Mouse (Mus musculus) left cerebral cortex, adult 2 months (tissue): ENCODE measurements around the gene AC124108.1. TPM values are rescaled to one million over a fixed set of nuclear protein-coding genes. Genes with fewer than 3 reads are reported as not detected.

Experiments
- DNase-seq, 2 experiments: peaks; one replicate each; pipeline ENCODE4 v3.0.0; 2021 to 2022; ENCODE audit warnings: low spot score in 2 of 2, mixed read lengths in 1 of 2; ENCODE audit errors: extremely low spot score in 1 of 2
- H3K27ac ChIP-seq: fragments of 200-600 bp; 2 replicates; pipeline ENCODE4 v1.8.1; 2022
- H3K4me3 ChIP-seq: fragments of 200-600 bp; 2 replicates; pipeline ENCODE4 v1.8.1; 2022
- CTCF ChIP-seq: fragments of 200-600 bp; IDR thresholded peaks from 2 replicates; pipeline ENCODE4 v1.8.1; 2022; ENCODE audit warnings: antibody characterized with exemption, mild to moderate bottlenecking, moderate library complexity
- intact Hi-C: fragments of 180-260 bp; cut with DNase I; formaldehyde crosslinking; loops from one replicate; pipeline ENCODE4 v1.15.1; 2025
- total RNA-seq, 2 experiments: library from RNA; stranded (reverse); gene quantifications; 2 replicates each; pipeline ENCODE4 v1.2.3; 2021

Gene AC124108.1
- total RNA-seq, 2 experiments from 2014 or later, result 4.3 to 6.1 TPM

DNA sequence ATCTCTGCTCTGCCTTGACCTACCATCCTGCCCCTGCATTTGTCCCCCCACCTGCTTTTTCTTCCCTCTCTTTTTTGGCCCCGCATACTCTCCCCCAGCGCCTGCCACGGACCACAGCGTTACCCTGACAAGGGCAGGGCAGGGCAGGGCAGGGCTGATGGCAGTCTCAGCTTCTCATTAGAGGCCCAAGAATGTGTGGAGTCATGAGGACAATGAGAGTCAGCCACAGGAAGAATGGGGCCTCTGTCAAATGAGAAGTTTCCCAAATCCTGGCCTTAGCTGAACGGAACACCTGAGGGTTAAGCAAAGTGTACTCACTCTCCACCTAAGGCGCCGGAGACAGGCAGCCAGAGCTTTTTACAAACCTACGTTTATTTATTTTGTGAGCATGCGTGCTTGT lies 3.8 kb downstream of the AC124108.1 start:
- Histone ChIP-seq H3K27ac (no peak overlapping the region), H3K4me3 (no peak overlapping the region)
- no peak for TF ChIP-seq CTCF
- intact Hi-C loops, result no loop called here
- no peak for DNase-seq

DNA sequence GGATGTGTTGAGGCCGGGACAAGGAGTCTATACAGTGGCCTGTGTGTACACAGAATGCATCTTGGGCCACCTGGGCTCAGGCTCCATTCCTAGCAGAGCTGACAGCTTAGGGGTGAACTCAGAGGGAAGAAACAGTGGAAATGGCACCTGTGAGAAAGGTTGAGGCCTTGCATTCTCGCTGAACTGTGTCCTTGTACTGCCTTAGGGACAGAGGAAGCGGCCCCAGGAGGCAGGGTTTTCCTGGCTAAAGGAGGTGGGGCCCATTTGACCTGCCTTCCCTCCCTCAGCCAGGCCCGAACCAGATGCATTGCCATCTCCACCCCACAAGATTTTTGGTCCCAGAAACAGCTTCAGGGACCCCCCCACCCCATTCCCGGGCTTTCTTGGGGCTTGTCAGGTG lies 4.4 kb downstream of the AC124108.1 start:
- H3K27ac ChIP-seq, result no peak overlapping the region
- DNase-seq, result no peak
- intact Hi-C loops, result no loop called here
- TF ChIP-seq CTCF, result no peak
- H3K4me3 ChIP-seq, result no peak overlapping the region

DNA sequence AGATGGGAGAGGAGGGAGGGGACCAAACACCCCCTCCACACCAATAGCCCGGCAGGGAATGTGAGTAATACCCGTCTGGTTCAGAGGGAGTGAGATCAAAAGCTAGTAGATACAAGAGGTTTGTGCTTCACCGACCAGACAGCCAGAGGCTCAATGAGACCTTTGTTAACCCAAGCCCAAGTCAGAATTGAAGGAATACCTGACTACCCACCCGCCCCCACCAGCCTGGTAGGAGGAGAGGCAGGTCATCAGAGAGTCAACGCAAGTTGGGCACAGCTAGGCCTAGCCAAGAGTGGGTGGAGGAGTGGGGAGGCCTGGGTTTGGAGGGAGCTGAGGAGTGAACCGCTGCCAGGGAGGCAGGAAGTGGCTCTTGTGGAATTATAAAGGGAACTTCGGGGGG lies 5.1 kb downstream of the AC124108.1 start:
- intact Hi-C loops, result no loop called here
- TF ChIP-seq CTCF, result no peak
- Histone ChIP-seq H3K27ac (no peak overlapping the region), H3K4me3 (no peak overlapping the region)
- DNase-seq, result peak in 1 of 2 experiments; percentile 10

DNA sequence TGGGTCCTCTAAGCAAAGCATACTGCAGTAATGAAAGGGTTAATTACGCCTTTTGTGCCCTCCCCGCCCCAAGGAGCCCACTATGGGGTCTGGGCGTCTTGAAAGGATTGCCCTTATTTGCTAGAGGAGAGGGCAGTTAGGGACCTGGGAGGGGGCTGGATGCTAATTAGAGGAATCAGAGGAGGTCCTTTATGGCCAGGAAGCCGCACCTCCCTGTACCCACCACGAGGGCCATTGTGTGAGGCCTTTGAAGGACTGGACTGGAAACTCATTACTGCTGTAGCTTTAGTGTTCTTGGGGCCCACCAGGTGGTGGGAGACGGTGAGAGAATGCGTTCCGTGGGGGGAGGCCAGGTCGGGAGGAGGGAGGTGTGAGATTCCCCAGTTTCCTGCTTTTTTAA lies 6.4 kb downstream of the AC124108.1 start:
- Histone ChIP-seq H3K27ac (no peak overlapping the region), H3K4me3 (no peak overlapping the region)
- intact Hi-C loops, result no loop called here
- no peak for TF ChIP-seq CTCF
- no peak for DNase-seq

DNA sequence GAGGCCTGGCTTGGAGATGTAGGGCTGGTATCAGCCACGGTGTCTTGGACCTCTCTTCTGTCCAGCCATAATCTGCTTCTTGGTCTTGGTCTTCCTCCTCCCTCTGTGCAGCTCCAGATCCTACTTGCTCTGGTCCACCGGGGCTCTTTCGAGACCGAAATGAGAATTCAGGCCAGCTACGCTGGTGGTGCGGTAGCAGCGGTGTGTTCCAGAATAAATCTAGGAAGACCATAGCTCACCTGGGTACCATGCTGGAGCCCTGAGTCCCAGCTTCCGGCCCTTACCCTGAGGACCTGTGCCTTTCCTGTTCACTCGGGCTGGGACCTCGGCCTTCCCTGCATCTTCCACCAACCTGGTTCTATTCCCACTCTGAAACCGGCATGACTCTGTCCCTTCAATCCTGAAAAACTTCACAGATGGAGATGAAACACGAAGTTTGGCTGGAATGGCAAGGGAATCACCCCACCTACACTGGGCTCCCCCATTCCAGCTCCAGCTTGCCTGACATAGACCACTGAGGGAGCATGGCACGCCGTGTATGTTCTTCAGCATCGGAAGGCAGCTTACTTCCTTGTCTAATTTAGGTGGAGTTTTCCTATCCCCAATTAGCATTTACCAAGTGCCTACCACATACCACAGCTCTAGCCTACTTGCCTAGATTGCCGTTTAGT lies 7.3 kb downstream of the AC124108.1 start:
- TF ChIP-seq CTCF, result no peak
- intact Hi-C loops, result no loop called here
- Histone ChIP-seq H3K27ac (peak overlapping the region; percentile 96), H3K4me3 (no peak overlapping the region)
- DNase-seq, result peak in 1 of 2 experiments; percentile 37

DNA sequence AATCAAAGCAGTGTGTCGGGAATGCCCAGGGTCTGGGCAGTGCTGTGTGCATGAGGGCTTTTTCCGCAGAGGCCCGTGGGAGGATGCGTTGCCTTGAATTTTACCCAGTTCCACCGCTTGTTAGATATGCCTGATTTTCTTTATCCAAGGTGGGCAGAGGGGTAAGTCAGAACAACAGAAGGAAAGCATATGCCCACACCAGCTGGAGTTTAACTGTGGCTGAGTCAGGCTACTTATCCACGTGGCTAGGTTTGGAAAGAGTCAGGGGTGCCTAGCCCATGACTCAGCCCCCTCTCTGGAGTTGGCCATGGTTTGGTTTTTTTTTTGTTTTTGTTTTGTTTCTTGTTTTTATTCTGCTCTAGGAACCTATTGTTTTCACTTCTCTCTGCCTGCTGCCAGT lies 8.0 kb downstream of the AC124108.1 start:
- peak in 1 of 2 experiments; percentile 53 for DNase-seq
- Histone ChIP-seq H3K27ac (peak overlapping the region; percentile 96), H3K4me3 (no peak overlapping the region)
- no peak for TF ChIP-seq CTCF
- intact Hi-C loops, result no loop called here

DNA sequence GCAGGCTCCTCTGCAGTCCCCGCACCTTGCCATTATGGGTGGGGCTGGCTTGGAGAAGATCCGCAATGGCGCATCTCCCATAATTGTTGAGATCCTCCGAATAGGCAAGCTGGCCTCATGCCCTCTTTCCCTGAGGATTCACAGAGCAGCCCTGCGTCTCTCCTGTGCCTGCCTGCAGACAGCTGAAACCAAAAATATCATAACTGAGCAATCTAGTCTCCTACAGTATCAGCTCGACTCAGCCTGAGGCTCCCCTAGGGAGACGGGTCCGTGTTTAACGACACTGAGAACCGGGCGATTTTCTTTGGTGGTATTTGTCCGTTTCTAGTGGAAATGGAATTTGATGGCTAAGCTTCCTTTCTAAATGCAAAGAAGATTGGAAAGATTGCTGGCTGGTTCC lies 8.7 kb downstream of the AC124108.1 start:
- TF ChIP-seq CTCF, result no peak
- DNase-seq, result peak in 1 of 2 experiments; percentile 47
- H3K27ac ChIP-seq, result peak overlapping the region; percentile 96
- peak overlapping the region; percentile 40 for H3K4me3 ChIP-seq
- intact Hi-C loops, result no loop called here

DNA sequence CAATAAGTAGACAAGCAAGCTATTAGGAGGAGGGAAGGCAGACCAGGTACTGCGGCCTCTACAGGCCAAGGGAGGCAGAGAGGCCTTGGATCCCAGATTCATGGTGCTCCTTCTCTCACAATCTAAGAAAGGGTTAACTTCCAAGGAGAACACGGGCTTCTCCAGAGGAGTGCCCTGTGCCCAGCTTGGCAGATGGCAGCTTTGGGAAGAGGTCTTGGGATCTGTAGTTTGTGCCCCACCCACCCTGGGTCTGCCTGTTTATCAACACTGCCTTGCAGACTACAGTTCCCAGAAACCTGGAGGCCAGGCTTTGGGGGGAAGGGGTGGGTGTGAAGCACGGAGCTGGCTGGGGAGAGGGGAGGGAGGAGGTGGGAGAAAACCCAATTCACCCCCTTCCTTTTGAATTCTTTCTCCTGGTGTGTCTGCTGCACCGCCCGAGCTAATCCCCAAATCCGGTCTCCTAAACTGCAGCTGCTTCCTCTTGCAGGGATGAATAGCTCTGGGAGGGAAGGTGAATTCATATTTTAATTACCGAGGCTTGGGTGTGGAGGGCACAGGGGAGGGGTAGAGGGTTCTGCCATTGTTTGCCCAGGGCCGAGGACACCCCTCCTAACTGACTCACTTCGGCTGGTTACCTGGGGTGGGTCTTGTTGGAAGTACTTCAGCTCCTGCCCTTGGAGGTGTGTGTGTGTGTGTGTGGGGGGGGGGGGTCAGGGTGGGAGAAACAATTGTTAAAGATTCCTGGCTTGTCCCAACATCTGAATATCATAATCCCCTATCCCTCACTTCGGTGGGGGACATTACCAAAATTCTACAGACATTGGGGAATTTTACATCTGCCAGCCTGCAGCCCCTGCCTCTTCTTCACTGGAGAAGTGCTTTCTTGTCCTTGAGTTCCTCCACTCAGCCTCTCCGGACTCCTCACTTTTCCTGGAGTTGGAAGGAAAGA lies 9.6 kb downstream of the AC124108.1 start:
- peak; percentile 20 for TF ChIP-seq CTCF
- peak; percentile 51 to 72 for DNase-seq
- Histone ChIP-seq H3K27ac (peak overlapping the region; percentile 96), H3K4me3 (peak overlapping the region; percentile 40)
- intact Hi-C loops, result no loop called here

DNA sequence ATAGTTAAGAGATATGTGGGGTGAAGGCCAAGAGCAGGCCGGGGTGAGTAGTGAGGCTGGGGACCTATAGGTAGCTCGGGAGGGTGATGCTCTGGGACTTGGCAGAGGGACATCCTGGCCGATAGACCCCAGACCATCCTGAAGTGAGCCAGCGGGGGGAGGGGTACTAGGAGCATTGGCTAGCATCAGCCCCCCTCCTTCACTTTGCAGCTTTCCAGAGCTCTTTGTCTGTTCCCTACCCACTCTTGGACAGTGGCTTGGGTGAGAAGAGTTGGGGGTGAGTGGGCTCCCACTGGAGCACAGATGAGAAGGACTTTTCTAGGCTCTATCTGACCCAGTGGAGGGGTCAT lies 10.2 kb downstream of the AC124108.1 start:
- Histone ChIP-seq H3K27ac (peak overlapping the region; percentile 96), H3K4me3 (peak overlapping the region; percentile 40)
- intact Hi-C loops, result no loop called here
- no peak for TF ChIP-seq CTCF
- peak in 1 of 2 experiments; percentile 11 for DNase-seq

DNA sequence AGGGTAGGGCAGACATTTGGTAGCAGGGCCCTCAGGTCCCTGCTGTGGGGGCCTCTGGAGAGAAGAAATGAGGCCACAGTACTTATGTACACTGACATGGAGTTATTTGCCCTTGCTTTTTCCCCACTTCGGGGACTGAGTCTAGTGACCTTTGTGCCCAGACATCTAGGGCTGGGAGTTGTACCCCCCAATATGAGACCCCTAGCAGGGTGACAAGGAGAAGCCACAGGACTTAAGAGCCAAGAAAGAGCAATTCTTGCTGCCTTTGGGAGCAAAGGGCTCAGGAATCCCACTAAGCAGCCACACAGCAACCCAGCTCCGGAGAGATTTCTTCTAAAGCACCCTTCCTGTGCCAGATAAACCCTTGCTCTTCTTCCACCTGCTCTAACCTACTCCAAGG lies 10.7 kb downstream of the AC124108.1 start:
- TF ChIP-seq CTCF, result no peak
- H3K4me3 ChIP-seq, result peak overlapping the region; percentile 40
- peak overlapping the region; percentile 96 for H3K27ac ChIP-seq
- intact Hi-C loops, result no loop called here
- DNase-seq, result no peak

DNA sequence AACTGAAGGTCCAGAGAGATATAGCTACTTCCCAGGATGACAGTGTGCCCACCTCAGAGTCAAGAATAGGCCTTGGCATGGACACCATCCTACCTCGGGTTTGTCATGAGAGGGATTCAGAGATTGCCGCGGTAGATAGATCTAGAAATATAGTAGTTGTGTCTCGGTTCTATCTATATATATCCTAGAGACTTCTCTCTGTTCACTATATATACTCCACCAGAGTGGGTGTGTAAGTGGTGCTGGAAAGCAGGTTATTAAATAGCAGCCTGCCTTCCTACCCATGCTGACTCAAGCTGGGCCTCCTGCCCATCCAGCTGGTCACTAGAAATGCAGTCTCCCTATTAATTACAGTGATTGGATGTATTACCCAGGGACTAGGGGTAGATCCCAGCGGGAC lies 11.5 kb downstream of the AC124108.1 start:
- Histone ChIP-seq H3K4me3 (no peak overlapping the region), H3K27ac (peak overlapping the region; percentile 96)
- peak in 1 of 2 experiments; percentile 65 for DNase-seq
- TF ChIP-seq CTCF, result no peak
- intact Hi-C loops, result no loop called here

DNA sequence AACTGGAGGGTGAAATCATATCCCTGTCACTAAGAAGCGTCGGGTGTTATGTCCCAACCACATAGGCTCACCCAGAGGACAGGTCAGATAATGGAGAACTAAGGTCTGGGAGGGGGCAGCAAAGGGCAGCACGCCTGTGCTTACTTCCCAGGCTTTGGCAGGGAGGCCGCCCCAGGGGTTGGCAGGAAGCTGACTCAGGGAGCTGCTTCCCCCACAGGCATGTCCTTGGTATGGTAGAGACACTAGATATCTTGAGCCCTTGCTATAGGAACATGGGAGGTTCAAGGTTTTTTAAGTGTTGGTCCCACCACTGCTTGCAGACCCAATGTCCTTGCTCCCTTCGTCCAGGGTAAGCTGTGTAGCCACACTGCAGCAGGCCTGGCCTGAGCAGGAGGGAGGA lies 14.7 kb downstream of the AC124108.1 start:
- no peak overlapping the region for H3K4me3 ChIP-seq
- TF ChIP-seq CTCF, result no peak
- intact Hi-C loops, result no loop called here
- no peak overlapping the region for H3K27ac ChIP-seq
- peak in 1 of 2 experiments; percentile 10 for DNase-seq
